Mouse (Mus musculus) T-helper 2 cell (primary cell): Measurements from ENCODE around the gene Etl4.

Source experiments
- in situ Hi-C: fragments of 300-600 bp; cut with MboI, MseI; formaldehyde crosslinking; loops from one replicate; pipeline ENCODE4 v1.15.1; 2025; ENCODE audit warnings: high pct_unique_total_duplicates

Gene Etl4

GRCm38 (mm10) chr2:20443671-20444440 lies 534.3 kb downstream of the Etl4 start:
- in situ Hi-C loops: no loop called here

DNA sequence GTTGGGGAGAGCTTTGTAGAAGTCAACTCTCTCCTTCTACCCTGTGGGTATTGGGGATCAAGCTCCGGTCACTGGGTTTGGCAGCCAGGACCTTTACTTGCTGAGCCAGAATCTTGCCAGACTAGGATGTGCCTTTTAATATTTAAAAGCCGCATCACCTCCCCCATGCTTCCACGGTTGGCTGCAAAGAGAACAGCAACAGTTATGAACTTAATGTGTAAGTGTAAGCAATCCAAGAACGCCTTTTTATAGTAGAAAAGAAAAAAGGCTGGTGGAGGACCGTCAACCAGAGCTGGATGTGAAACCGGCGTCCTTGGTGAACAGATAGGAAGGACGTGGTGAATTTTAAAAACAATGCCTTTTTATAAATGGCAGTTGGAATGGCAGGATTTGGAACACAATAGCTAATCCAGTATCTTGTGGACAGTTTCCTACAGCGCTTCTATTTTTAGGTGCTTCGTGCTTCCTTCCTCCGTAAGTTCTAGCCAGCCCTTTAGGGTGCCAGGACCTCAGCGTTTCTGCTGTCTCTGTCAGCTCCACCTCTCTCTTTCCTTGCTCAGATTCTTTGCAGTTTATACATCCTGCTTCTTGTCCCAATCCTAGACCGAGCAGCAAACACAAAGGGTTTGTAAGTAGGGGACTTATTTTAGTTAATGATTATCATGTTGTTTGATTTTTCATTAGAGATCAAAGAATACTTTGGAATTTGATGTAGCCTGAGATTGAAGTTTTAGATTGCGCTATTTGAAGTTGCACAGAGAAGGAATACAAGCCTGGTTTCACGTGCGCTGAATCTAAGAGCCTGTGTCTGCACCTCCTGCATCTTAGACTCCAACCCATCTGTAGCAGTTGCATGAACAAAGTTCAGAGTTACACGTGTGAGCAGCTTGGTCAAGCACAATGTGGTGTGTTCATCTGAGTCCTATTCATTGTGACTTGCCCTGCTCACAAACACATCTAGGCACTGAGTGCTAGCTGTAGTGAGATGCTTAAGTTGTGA lies 535.9 kb downstream of the Etl4 start:
- in situ Hi-C loops: no loop called here

DNA sequence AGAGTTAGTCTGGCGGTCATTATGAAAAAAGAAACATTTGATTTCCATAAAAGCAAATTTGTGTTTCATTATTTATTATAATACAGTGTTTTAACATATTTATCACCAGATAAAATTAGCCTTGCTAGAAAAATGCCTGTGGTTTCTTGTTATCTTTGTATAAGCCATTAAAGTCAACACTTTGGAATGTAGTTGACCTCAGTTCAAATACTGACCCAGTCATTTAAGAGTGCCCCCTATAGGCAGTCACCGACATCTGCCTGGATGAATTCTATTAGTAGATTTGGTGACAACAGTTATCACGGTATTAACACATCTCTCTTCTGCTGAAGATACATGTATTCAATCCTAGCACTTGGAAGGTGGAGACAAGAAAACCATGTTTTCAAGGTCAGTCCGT lies 536.6 kb downstream of the Etl4 start:
- in situ Hi-C loops: no loop called here

- in situ Hi-C loops: no loop called here
These were observed 541.4 kb downstream of the Etl4 start for GRCm38 (mm10) chr2:20450945-20451344.

GRCm38 (mm10) chr2:20453506-20454206 lies 544.1 kb downstream of the Etl4 start:
- in situ Hi-C loops: no loop called here

GRCm38 (mm10) chr2:20479199-20479598 lies 569.6 kb downstream of the Etl4 start:
- in situ Hi-C loops: no loop called here

GRCm38 (mm10) chr2:20486137-20486788 lies 576.7 kb downstream of the Etl4 start:
- in situ Hi-C loops: no loop called here

DNA sequence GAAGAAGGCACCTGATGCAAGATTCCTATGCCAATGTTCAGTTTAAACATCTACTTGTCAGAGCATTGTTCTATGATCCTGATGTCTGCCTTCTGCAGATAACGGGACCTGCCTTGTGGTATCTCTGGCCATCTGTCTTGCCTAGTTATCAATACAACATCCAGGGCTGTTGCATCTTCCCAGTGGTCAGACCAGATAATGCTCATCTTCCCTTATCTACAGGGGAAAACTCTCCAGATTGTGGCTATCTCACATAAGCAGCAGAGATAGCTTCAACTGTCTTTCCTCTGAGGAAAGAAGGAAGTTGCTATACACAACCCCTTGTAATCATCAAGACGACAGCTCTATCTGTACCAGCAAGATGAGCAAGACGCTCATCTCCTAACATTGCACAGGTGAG lies 579.5 kb downstream of the Etl4 start:
- in situ Hi-C loops: no loop called here

DNA sequence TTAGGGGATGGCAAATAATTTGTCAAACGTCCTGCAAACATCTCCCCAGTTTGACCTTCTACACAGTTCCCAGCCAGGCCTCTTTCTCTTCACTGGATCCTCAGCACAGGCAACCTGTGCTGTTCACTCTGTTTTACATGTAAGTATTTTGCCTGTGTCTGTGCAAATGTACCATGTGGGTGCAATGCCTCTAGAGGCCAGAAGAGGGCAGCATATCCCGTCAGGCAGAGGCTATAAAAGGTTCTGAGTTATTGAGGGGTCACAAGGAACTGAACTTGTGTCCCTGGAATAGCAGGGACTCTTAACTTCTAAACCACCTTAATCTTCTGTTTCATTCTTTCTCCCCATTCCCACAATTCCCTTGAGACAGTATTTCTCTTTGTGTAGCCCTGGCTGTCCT lies 582.5 kb downstream of the Etl4 start:
- in situ Hi-C loops: no loop called here

DNA sequence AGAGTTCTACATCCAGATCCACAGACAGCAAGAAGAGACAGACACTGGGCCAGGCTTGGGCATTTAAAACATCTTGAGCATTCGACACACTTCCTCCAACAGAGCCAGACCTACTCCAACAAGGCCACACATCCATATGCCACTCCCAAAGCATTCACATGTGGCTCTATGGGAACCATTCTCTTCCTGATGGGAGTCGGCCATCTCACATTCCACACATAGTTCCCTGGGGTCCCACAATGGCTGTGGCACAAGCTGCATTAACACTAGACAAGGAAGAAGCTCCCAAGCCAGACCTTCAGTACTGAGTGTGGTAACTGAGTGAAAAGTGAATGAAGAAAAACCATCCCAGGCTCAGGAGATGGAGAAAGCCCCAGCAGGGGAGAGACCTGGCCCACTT lies 584.2 kb downstream of the Etl4 start:
- in situ Hi-C loops: no loop called here

- in situ Hi-C loops: no loop called here
These were observed 585.1 kb downstream of the Etl4 start for GRCm38 (mm10) chr2:20494666-20495065.

- in situ Hi-C loops: no loop called here
These were observed 586.7 kb downstream of the Etl4 start for GRCm38 (mm10) chr2:20496219-20496800.

DNA sequence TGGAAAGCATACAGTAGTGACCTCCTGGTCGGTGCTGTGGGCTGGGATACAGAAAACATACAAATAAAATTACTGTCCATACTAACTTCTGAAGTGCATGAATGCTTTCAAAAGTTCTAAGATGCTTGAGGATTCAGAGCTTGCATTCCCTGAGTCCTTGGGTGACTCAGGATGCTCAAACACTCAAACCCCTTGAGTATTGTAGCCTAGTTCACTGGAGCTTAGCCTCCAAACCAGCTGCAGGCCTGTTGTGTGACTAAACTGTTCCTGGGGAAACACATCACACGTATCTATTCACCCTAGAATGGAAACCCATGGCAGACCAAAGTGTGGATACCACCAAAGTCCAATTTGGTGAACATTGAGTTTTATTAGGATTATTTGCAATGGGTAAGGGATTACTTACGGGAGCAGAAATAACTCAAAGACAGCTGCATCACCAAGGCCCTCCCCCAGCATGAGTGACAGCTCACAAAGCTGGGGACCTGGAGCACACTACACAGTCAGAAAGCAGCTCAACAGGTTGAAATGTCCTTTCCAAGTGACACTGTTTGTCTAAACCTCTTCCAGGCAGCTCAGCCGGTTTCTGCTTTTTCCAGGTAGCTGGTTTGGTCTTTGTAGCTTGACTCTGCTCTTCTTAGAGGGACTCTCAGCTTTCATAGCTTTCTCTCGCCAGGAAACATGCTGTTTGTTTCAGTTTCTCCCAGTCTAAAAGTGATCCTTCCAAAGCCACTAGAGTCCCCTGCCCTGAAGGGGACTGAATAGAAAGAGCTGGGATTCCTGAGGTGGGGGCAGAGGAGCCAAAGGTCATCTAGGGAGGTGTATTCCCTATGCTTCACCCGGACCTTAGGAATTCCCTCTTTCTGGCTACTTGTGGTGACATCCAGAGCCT lies 598.5 kb downstream of the Etl4 start:
- in situ Hi-C loops: no loop called here

DNA sequence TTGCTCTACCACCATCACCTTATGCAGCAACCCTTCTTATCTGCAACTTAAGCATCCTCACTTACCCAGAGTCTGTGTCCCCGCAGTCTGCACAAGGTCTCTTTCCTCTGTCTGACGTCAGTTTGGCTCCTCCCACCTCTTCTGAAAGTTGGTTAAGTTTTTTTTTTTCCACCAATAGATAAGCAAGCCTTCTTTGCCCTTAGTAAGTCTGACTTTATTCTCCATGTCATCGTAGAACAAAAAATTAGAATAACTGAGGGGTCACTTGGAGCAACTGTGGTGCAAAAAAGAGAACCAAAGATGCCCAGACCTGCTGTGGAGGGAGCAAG lies 599.1 kb downstream of the Etl4 start:
- in situ Hi-C loops: no loop called here

GRCm38 (mm10) chr2:20510061-20510460 lies 600.5 kb downstream of the Etl4 start:
- in situ Hi-C loops: no loop called here

GRCm38 (mm10) chr2:20516270-20516865 lies 606.8 kb downstream of the Etl4 start:
- in situ Hi-C loops: no loop called here

DNA sequence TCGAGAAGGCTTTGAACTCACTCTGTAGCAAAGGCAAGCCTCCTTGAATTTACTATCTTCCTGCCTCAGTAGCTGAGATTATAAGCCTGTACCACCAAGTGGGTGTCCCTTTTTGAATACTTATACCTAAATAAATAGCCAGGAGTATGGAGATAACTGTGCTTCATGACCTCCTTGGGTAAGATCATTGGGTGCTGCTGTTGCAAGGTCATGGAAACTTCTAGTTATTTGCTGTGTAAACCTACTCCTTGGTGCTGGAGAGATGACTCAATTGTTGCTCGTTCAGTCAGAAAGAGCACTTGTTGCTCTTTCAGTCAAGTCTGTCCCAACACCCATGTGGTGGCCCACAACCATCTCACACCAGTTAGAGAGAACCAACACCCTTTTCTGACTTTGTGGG lies 608.3 kb downstream of the Etl4 start:
- in situ Hi-C loops: no loop called here

GRCm38 (mm10) chr2:20518506-20518905 lies 608.9 kb downstream of the Etl4 start:
- in situ Hi-C loops: no loop called here

DNA sequence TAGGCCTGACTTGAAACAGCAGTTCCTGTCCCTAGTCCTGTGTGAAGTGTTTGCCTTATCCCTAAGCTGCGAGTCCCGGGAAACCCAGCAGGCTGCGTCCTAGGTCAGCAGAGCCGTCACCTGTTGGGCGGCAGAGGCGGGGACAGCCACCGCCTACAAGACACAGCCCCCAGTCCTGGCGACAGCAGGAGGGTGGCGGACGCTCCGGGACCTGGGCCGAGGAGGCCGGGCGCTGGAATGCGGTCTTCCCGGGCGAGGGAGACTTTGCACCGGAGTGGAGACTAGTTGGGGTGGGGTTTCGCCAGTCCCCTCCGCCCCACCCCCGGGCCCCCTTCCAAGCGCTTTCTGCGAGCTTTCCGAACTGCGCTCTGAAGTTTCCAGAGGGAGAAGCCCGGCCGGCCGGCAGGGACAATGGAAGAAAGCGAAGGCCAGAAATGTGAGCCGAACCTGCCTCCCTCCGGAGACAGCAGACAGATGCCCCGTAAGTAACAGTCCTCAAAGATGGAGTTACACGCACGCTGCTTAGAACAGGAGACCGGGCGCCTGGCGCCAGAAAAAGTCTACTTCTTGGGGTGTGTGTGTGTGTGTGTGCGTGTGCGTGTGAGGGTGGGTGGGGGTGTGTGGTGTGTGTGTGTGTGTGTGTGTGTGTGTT lies 610.0 kb downstream of the Etl4 start:
- in situ Hi-C loops: loop anchor here (5.0 kb wide), 1 partner anchor 252 kb away; no protein-coding TSS in a partner anchor
